Mouse (Mus musculus): ENCODE measurements around the gene Elf1.

Gene Elf1

DNA sequence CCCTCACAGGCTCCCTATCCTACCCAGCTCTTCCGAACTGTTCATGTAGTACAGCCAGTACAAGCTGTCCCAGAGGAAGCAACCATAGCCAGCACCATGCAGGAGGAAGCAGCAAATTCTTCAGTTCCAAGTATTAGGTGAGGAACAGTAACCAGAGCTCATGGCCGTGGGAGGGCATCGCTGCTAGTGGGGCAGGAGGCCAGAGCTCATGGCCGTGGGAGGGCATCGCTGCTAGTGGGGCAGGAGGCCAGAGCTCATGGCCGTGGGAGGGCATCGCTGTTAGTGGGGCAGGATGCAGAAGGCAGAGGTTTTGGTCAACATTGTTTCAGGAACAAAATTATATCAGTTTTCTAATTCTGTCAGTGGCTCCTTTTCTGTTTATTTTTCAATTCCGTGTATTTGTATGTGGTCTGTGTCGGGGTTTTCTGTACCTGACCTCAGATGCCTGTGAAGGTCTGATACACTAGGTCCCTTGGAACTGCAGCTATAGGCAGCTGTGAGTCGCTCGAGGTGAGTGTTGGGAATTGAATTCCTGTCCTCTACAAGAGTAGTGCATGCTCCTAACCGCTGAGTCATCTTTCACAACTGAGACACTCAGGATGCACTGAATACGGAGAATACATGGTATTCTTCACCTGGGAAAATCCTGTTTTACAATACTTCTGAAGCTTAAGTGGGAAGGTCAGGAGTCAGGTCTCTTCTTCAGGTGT is 92.6 kb downstream of the Elf1 start:
- DNase-seq (ENCODE audit: low read depth): no peak

DNA sequence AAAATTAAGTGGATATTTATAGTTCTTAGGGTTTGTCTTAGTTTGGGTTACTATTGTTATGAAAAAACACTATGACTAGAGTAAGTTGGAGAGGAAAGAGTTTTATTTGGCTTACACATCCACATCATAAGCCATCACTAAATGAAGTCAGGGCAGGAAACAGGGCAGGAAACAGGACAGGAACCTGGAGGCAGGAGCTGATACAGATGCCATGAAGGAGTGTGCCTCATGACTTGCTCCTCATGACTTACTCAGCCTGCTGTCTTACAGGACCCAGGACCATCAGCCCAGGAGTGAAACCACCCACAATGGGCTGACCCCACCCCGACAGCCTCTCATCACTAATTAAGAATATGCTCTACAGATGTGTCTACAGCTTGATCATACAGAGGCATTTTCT is 93.4 kb downstream of the Elf1 start:
- no peak for DNase-seq (ENCODE audit: low read depth)

DNA sequence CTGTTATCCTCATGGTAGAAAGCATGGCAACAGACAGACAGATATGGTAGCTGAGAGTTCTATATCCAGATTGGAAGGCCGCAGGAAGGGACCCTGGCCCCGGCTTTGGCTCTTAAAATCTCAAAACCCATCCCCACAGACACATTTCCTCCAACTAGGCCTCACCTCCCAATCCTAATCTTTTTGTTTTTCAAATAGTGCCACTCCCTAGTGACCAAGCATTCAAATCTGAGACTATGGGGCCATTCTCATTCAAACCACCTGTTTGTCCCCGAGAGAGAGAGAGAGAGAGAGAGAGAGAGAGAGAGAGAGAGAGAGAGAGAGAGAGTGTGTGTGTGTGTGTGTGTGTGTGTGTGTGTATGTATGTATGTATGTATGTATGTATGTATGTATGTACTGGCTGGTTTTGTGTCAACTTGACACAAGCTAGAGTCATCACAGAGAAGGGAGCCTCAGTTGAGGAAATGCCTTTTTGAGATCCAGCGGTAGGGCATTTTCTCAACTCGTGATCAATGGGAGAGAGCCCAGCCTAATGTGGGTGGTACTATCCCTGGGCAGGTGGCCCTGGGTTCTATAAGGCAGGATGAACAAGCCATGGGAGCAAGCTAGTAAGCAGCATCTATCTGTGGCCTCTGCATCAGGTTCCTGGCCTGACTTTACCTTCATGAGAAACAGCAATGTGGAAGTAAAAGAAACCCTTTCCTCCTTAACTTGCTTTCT is 102.7 kb downstream of the Elf1 start:
- no peak for DNase-seq (ENCODE audit: low read depth)

DNA sequence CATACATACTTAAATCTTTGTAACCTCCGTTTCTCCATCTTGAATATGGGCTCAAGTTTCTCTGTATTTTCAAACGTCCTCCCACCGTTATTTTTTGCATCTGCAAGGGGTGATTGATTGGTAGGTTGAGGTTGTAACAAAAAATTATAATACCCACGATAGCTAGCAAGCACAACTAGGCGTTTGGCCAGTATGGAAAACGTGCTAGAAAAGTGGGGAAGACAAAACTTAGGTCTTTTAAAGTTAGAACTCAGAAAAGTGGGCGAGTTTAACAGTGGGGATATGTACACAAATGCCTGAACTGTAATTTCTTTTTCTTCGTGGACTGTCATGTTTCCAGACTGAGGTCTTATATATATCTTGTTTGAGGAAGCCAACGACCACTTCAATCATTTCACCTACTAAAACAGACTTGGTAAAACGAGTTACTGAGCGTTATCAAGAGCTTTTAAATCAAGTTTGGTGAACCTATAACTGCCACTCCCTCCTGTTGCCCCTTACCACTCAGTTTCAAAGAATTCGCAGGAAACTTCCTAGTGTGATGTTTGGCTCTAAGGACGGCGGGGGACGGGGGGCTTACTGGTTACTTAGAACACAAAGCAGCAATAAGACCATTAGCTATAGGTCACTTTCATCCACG is 105.6 kb downstream of the Elf1 start:
- no peak for DNase-seq (ENCODE audit: low read depth)

DNA sequence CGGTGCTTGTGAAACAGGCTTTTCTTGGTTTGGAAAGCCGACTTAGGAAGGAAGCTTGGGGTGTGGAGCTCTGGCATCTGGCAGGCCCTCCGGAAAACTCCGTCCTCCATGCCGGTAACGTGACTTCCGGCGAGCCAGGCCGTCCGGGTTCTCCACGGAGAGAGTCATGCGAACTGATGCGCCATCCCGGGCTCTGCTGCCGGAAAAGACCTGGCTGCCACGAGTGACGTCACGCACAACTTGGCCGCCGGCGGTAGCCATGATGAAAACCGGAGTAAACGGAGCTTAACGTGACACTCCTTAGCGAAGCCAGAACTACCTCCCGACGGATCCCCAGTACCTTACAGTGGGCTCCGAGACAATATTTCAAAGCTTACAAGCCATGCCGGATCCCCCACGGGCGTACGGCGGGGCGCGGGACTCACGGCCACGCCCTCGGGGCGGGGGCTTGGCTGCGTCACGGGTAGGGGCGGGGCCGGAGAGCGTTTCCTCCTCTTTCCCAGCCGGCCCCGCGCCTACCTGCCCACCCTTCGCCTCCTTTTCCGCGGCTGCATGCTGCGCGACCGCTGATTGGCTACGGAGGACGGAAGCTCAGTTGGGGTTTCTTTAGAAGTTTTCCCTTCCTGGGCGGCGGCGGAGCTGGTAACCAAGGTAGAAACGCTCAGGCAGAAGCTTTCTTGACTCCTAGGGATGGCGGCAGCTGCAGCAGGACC is 106.3 kb downstream of the Elf1 start, which contains the start of gene Sugt1:
Gene Sugt1 (plus strand): TSS at position 553 of the 713 bp plus-strand sequence.
- peak; percentile 97 for DNase-seq (ENCODE audit: low read depth)

DNA sequence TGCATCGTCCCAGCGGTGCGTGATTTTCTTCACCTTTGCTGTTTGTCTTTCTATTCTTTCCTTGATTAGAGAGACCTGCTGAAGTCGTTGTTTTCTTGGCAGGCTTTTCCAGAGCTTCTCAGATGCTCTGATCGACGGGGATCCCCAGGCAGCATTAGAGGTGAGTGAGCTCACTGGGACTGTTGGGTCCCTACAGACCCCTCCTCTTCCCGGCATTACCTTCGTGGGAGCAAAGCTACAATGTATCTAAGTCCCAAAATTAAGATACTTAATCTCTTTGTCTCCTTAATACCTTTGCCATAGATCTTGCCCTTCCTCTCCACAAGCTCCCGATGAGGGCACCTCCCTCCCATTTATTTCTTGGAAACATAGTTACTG is 106.8 kb downstream of the Elf1 start:
- no peak for DNase-seq (ENCODE audit: low read depth)

DNA sequence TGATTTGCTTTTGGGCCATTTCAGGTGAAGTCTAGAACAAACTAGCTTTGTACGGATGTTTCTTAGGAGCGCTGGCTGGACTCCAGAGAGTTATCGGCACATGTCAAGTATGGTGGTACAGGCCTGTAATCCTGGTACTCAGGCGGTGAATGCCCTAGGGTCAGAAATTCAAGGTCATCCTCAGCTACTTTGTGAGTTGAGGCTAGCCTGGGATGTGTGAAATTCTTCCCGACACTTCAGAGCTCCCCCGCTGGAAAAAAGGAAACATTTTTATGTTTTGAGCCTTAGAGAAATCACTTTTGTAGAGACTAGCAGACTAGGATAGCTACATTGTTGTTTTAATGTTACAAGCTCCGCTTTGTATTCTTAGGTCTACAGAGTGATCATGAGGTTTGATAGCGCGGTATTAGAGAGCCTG is 107.5 kb downstream of the Elf1 start:
- DNase-seq (ENCODE audit: low read depth): no peak

DNA sequence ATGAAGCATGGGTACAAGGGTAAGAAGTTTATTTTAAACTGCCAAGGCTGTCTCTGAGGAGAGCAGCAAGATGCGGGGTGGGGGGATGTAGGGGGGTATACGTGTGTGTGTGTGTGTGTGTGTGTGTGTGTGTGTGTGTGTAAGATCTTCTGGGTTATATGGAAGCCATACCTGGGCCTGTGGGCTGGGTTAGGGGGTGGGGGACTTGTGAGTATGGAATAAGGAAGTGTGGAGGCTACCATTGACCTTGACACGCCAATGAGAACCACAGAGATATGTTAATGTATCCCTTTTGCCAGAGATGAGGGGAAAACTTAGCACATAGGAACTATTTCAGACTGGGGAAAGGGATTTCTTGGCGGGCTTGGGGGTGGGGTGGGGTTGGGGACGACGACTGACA is 108.4 kb downstream of the Elf1 start:
- DNase-seq (ENCODE audit: low read depth): no peak

DNA sequence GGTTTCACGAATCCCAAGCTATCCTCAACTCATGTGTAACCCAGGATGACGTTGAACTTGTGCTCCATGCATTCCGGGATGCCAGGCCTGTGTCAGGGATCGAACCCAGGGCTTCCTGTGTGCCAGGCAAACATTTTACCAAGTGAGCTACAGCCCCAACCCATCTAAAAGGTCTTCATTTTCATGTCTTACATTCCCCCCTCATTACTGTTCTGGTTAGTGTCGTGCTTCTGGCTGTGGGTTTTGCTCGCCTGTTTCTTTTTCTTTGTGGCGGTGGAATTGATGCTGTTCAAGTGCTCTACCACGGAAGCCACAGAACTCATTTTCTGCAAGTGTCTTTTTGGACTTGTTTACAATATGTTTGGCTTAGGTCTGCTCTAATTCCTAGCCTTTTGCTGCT is 109.9 kb downstream of the Elf1 start:
- peak; percentile 76 for DNase-seq (ENCODE audit: low read depth)

DNA sequence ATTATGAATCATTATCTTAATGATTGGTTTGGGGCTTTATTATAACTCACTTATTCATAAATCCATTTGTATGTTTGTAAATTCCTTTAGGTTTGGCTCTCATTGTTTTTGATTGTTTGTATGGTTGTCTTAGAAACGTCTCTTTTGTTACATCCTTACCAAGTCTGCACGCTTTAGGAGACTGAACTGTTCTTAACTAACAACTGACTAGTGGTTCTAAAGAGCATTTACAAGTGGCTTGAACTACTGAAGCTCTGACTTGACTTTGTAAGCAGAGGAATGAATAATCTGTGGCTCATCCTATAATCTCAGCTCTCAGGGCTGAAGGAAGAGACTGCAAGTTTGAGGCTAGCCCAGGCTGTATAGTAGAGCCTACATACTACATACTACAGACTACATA is 110.6 kb downstream of the Elf1 start:
- DNase-seq (ENCODE audit: low read depth): peak; percentile 60

DNA sequence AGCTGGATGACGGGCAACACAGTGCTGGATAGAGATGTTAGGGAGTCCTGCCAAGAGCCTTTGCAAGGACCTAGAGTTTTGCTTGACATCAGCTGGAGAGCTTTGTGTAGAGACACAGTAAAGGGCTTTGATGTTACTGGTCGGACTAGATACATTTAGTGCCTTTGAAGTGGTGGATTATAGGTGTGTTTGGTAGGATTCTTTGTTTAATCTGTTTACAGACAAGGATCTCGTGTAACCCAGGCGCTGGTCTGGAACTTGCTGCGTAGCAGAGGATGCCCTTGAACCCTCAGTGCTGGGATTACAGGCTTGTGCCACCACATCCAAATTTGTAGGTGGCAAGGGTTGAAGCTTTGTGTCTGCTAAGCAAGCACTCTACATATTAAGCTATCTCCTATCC is 113.1 kb downstream of the Elf1 start:
- peak; percentile 36 for DNase-seq (ENCODE audit: low read depth)

DNA sequence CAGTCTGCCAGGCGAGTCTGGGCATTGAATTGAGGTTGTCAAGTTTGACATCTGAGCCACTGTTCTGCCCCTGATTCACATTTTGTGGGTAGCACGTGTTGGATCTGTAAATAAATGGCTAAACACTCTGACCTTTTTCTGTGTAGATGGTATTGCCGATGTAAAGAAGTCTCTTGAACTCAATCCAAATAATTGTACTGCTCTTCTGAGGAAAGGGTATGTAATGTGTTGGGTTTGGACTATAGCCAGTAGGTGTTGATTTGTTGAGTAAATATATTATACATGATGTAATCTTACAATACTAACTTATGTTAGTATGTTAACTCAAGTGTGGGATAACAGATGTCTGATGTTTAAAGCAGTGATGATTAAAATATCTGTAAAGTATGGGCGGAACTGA is 115.6 kb downstream of the Elf1 start:
- no peak for DNase-seq (ENCODE audit: low read depth)

DNA sequence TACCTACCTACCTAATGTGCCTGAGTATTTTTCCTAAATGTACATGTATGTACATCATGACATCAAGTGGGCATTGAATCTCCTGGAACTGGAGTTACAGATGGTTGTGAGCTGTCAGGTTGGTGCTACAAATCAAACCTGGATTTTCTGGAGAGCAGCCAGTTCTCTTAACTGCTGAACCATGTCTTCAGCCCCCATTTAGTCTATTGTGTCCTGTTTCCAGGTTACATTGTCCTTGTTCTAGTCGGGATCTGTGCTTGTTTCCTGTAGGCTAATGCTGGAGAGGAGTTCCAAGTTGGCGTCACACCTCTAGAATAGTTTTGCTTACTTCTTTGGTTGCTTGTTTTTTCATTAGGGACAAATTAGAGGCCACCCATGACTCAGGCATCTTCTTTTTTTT is 124.9 kb downstream of the Elf1 start:
- DNase-seq (ENCODE audit: low read depth): no peak

DNA sequence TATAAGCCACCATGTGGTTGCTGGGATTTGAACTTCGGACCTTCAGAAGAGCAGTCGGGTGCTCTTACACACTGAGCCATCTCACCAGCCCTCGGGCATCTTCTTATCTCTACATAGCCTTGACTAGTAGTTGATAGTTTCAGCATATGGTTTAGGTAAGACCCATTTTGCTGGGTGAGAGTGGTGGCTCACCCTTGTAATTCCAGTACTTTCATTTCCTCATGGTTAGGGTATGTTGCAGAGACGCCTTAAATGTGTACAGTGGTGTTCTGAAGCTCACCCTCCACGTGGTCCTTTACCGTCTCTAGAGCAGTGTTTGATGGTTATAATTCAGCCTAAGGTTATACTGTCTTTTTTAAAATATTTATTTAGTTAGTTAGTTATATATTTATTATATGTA is 125.4 kb downstream of the Elf1 start:
- DNase-seq (ENCODE audit: low read depth): no peak

DNA sequence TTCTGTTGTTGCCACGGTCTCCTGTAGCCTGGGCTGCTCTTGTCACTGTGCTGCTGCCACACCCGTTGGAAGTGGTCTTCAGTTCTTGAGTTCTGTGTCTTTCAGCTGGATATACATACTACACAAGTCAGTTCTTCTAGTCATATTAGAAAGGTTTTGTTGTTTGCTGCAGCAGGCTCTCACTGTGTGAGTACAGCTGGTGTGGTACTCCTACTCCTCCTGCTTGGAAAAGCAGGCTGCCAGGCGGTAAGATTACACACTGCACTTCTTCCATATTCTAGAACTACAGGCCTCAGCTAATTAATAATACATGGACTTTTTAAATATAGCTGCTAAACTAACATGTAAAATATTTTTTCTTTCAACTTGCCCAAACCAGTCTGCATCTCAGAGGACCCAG is 125.9 kb downstream of the Elf1 start:
- no peak for DNase-seq (ENCODE audit: low read depth)

DNA sequence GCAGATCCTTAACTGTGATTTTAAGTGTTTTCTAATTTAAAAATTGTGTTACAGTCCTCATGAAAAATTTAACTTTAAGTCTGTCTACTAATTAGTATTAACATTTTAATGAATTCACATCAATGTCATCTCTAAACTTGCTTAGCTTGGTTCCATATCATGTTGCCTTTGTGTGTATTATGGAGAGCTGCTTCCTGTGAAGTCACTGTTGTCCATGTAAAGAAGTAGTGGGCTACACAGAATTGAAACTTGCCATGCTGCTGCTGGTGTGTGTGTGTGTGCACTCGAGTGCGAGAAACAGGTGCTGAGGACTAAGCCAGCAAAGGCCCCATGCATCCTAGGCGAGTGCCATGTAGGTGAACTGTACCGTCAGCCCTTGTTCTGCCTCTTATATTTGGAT is 126.4 kb downstream of the Elf1 start:
- no peak for DNase-seq (ENCODE audit: low read depth)

DNA sequence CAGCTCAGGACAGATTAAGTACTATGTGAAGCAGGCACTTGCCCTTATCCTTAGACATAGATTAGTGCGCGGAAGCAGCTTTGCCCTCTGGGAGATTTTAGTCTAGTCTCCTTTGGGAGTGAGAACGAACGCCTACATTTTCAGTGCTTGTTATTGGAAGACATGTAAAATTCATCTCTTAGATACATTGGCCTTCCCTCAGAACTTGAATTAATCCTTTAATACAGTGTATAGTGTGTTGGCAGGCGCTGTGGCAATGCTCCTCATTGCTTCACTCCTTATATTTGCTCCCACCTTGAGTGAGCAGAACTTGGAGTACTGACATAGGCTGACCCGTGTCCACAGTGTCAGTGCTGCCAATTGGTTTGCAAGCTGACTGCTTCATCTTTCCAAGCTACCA is 127.3 kb downstream of the Elf1 start:
- DNase-seq (ENCODE audit: low read depth): no peak

DNA sequence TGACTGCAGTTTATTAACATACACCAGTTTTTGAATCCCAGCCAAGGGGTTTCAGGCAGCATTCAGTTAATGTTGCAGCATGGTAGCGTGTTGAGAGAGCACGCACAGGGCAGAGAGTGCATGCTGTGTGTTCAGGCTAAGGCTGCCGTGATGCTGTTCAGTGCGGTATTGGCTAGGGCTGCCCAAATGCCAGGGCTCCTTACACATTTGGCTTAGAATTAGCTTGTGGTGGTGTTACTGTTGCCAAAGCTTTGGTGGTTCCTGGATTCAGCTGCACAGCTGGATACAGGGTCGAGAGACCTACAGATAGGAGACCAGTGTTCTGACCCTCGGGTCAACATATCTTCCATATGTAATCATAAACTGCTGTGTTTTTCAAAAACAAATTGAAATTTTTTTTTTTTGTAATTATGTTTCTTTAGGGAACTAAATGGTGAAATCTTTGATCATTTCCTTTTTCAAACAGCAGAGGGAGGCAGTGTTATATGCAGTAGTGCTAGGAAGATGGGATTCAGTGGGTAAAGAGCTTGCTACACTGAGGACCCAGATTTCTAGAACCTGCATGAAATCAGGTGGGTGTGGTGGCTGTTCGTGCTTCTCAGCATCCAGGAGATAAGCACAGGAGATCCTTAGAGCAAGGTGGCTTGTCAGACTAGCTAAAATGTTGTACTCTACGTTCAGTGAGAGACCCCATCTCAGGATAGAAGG is 136.3 kb downstream of the Elf1 start:
- no peak for DNase-seq (ENCODE audit: low read depth)

DNA sequence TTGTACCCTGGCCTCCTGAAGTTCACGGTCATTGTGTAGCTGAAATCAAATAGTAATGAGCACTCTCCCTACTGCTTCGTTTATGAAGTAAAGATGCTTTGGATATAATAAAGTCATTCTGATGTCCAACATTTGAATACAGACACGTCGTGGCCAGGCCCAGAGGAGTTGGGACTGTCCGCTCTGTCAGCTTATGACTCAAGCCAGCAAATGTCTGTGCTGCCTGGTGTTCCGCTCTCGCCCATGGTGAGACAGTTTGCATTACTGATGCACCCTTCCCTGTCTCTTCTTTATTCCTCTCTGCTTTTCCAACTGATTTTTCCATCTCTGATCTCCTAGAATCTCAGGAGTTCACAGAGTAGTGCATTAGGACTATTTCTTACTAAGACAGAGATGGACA is 138.8 kb downstream of the Elf1 start:
- no peak for DNase-seq (ENCODE audit: low read depth)

DNA sequence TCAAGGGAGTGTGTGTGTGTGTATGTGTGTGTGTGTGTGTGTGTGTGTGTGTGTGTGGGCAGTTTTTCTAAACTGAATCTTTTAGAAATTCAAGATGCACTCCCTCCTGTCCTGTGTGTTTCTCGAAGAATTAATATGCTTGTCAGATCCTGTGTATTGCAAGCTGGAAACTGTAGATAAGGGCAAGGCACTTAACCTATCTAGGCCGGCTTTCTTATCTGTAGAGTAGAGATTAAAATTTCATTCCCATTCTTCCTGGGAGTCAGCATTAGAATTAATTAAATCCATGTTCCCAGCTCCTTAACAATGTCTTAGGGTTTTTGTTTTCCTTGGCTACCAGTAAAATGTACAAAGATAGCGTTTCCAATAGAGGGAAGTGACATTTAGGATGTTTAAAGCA is 140.1 kb downstream of the Elf1 start:
- DNase-seq (ENCODE audit: low read depth): no peak

Data from naive thymus-derived CD4-positive, alpha-beta T cell, adult 2 months (primary cell).